Mouse (Mus musculus): ENCODE data around the gene Cd9.

Gene Cd9

GRCm38 (mm10) chr6:125471921-125472320 is 22.7 kb downstream of the Cd9 start:
- no peak for DNase-seq

- no peak for DNase-seq
Measured at GRCm38 (mm10) chr6:125471326-125471725, 23.3 kb downstream of the Cd9 start.

- no peak for DNase-seq
Measured at GRCm38 (mm10) chr6:125470616-125471015, 24.0 kb downstream of the Cd9 start.

GRCm38 (mm10) chr6:125469222-125469621 is 25.4 kb downstream of the Cd9 start:
- no peak for DNase-seq

GRCm38 (mm10) chr6:125468179-125468960 is 26.2 kb downstream of the Cd9 start:
- DNase-seq: no peak

- no peak for DNase-seq
Measured at GRCm38 (mm10) chr6:125467301-125467715, 27.3 kb downstream of the Cd9 start.

GRCm38 (mm10) chr6:125462312-125462711 is 32.3 kb downstream of the Cd9 start:
- DNase-seq: no peak

GRCm38 (mm10) chr6:125461788-125462187 is 32.8 kb downstream of the Cd9 start:
- no peak for DNase-seq

GRCm38 (mm10) chr6:125461325-125461724 is 33.3 kb downstream of the Cd9 start:
- DNase-seq: no peak

GRCm38 (mm10) chr6:125460589-125460988 is 34.0 kb downstream of the Cd9 start:
- no peak for DNase-seq

GRCm38 (mm10) chr6:125459903-125460302 is 34.7 kb downstream of the Cd9 start:
- DNase-seq: no peak

GRCm38 (mm10) chr6:125455806-125456520 is 38.6 kb downstream of the Cd9 start:
- no peak for DNase-seq

GRCm38 (mm10) chr6:125454731-125455130 is 39.9 kb downstream of the Cd9 start:
- no peak for DNase-seq

GRCm38 (mm10) chr6:125454299-125454698 is 40.3 kb downstream of the Cd9 start:
- DNase-seq: no peak

GRCm38 (mm10) chr6:125447660-125448059 is 46.9 kb downstream of the Cd9 start:
- no peak for DNase-seq

GRCm38 (mm10) chr6:125447205-125447604 is 47.4 kb downstream of the Cd9 start:
- peak; percentile 41 for DNase-seq

GRCm38 (mm10) chr6:125445381-125445780 is 49.2 kb downstream of the Cd9 start:
- no peak for DNase-seq

- no peak for DNase-seq
Measured at GRCm38 (mm10) chr6:125442591-125442990, 52.0 kb downstream of the Cd9 start.

GRCm38 (mm10) chr6:125436753-125437152 is 57.8 kb downstream of the Cd9 start:
- DNase-seq: no peak

GRCm38 (mm10) chr6:125434735-125435518 is 59.7 kb downstream of the Cd9 start:
- no peak for DNase-seq

GRCm38 (mm10) chr6:125433704-125434447 is 60.7 kb downstream of the Cd9 start:
- no peak for DNase-seq

- DNase-seq: no peak
Measured at GRCm38 (mm10) chr6:125433257-125433656, 61.3 kb downstream of the Cd9 start.

GRCm38 (mm10) chr6:125432522-125432921 is 62.1 kb downstream of the Cd9 start:
- DNase-seq: no peak

Data from kidney, adult 9 months (tissue).